Mouse (Mus musculus): ENCODE data around the gene Qk. TPM values are rescaled to one million over a fixed set of nuclear protein-coding genes. Genes with fewer than 3 reads are reported as not detected.

The Qk gene
- polyA plus RNA-seq, 1 experiment: 278 TPM

- Histone ChIP-seq H3K4me1 (ENCODE audit: control insufficient read depth, insufficient read depth, low read length) (no peaks in the 10 kb centered on the region), H3K4me3 (replicated peaks; ENCODE audit: insufficient read depth, low read depth, low read length) (no peak overlapping the region), H3K27me3 (ENCODE audit: control insufficient read depth, insufficient read depth, low read length) (no peaks in the 10 kb centered on the region), H3K27ac (ENCODE audit: insufficient read depth, low read length) (no peak overlapping the region)
- no peak for TF ChIP-seq POLR2A (IDR thresholded peaks at IDR 0.05; ENCODE audit: borderline replicate concordance, insufficient read depth, low read length)
- 99% methylated on average over 2 of the region's 2 CpGs for WGBS
- DNase-seq: no peak
Measured at GRCm38 (mm10) chr17:10236595-10236994, 83.1 kb downstream of the Qk start.

- H3K4me1 ChIP-seq (ENCODE audit: control insufficient read depth, insufficient read depth, low read length): no peaks in the 10 kb centered on the region
- H3K27me3 ChIP-seq (ENCODE audit: control insufficient read depth, insufficient read depth, low read length): no peaks in the 10 kb centered on the region
- TF ChIP-seq CTCF (IDR thresholded peaks at IDR 0.05; ENCODE audit: borderline replicate concordance, insufficient read depth, low read depth, low read length) (no peak), POLR2A (IDR thresholded peaks at IDR 0.05; ENCODE audit: borderline replicate concordance, insufficient read depth, low read length) (no peak)
- no peak overlapping the region for H3K27ac ChIP-seq (ENCODE audit: insufficient read depth, low read length)
- no peak overlapping the region for H3K4me3 ChIP-seq (replicated peaks; ENCODE audit: insufficient read depth, low read depth, low read length)
- DNase-seq: no peak
- WGBS: 79% methylated on average over 3 of the region's 3 CpGs
Measured at GRCm38 (mm10) chr17:10232406-10232805, 87.2 kb downstream of the Qk start.

DNA sequence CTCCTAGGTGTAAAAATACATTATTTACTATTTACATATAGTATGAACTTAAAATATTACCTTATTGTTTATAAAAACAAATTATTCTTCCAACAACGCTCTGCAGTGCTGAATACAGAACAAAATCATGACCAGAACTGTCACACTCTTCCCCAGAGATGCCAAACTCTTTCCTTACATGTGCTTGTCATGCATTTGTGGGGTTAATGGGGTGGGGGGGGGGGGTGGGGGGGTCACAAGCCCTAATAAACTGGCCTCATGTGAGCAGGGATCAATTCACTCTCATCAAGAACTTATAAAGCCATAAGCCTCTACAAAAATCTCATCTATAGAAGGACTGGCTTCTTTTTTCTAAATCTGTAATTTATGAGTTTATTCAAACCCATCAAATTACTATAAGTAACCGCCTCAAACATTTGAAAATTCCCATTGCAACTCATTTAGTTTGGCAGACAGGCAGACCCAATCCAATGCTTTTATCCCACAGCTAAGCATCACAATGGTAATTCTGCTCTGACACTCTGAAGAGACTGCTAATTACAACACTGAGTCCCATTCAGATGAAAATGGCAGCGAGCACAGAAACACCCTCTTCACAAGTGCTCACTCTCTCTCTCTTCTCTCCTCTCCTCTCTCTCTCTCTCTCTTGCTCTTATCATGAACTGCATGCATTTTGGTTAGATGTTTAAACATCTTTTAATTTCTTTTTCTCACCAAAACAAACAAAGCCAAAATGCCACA lies 91.7 kb downstream of the Qk start:
- no peak overlapping the region for H3K4me3 ChIP-seq (replicated peaks; ENCODE audit: insufficient read depth, low read depth, low read length)
- no peaks in the 10 kb centered on the region for H3K4me1 ChIP-seq (ENCODE audit: control insufficient read depth, insufficient read depth, low read length)
- TF ChIP-seq POLR2A (IDR thresholded peaks at IDR 0.05; ENCODE audit: borderline replicate concordance, insufficient read depth, low read length): no peak
- no peak for TF ChIP-seq CTCF (IDR thresholded peaks at IDR 0.05; ENCODE audit: borderline replicate concordance, insufficient read depth, low read depth, low read length)
- DNase-seq: no peak
- H3K27ac ChIP-seq (ENCODE audit: insufficient read depth, low read length): no peak overlapping the region
- WGBS: 66% methylated on average over 3 of the region's 3 CpGs
- H3K27me3 ChIP-seq (ENCODE audit: control insufficient read depth, insufficient read depth, low read length): no peaks in the 10 kb centered on the region

DNA sequence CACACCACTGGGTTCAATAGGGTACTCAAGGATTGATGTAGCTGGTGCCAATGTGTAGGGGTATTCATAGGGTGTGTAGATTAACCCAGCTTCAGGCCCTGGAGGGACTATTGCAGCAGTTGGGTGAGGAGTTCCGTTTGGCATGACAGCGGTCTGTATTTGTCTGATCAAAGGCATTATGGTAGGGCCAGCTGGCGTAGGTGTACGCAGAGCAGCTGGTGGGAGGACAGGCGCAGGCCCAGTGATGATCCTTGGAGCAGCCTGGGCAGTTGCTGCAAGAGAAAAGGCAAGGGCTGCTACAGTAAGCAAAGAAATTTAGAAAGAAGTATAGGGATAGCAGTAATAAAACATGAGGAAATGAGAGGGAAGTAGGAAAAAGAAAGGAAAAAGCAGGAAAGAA lies 103.5 kb downstream of the Qk start:
- TF ChIP-seq POLR2A (IDR thresholded peaks at IDR 0.05; ENCODE audit: borderline replicate concordance, insufficient read depth, low read length) (no peak), CTCF (IDR thresholded peaks at IDR 0.05; ENCODE audit: borderline replicate concordance, insufficient read depth, low read depth, low read length) (no peak)
- no peak overlapping the region for H3K4me3 ChIP-seq (replicated peaks; ENCODE audit: insufficient read depth, low read depth, low read length)
- 19% methylated on average over 5 of the region's 5 CpGs for WGBS
- peak in 1 of 2 experiments; percentile 16 for DNase-seq
- peaks cover 3% of the 10 kb centered on the region; the same call in 1 of the 2 replicates for H3K4me1 ChIP-seq (ENCODE audit: control insufficient read depth, insufficient read depth, low read length)
- no peaks in the 10 kb centered on the region for H3K27me3 ChIP-seq (ENCODE audit: control insufficient read depth, insufficient read depth, low read length)
- H3K27ac ChIP-seq (ENCODE audit: insufficient read depth, low read length): no peak overlapping the region

- DNase-seq: no peak
- WGBS: 31% methylated on average over 12 of the region's 12 CpGs
- H3K4me3 ChIP-seq (replicated peaks; ENCODE audit: insufficient read depth, low read depth, low read length): no peak overlapping the region
- no peaks in the 10 kb centered on the region for H3K27me3 ChIP-seq (ENCODE audit: control insufficient read depth, insufficient read depth, low read length)
- TF ChIP-seq POLR2A (IDR thresholded peaks at IDR 0.05; ENCODE audit: borderline replicate concordance, insufficient read depth, low read length): no peak
- no peak for TF ChIP-seq CTCF (IDR thresholded peaks at IDR 0.05; ENCODE audit: borderline replicate concordance, insufficient read depth, low read depth, low read length)
- H3K27ac ChIP-seq (ENCODE audit: insufficient read depth, low read length): no peak overlapping the region
- H3K4me1 ChIP-seq (ENCODE audit: control insufficient read depth, insufficient read depth, low read length): no peaks in the 10 kb centered on the region; the same call in 1 of the 2 replicates
Measured at GRCm38 (mm10) chr17:10209154-10209777, 110.4 kb downstream of the Qk start.

- H3K4me1 ChIP-seq (ENCODE audit: control insufficient read depth, insufficient read depth, low read length): no peaks in the 10 kb centered on the region
- H3K4me3 ChIP-seq (replicated peaks; ENCODE audit: insufficient read depth, low read depth, low read length): no peak overlapping the region
- no peak overlapping the region for H3K27ac ChIP-seq (ENCODE audit: insufficient read depth, low read length)
- WGBS: 63% methylated on average over 2 of the region's 2 CpGs
- TF ChIP-seq POLR2A (IDR thresholded peaks at IDR 0.05; ENCODE audit: borderline replicate concordance, insufficient read depth, low read length): no peak
- TF ChIP-seq CTCF (IDR thresholded peaks at IDR 0.05; ENCODE audit: borderline replicate concordance, insufficient read depth, low read depth, low read length): no peak
- no peak for DNase-seq
- H3K27me3 ChIP-seq (ENCODE audit: control insufficient read depth, insufficient read depth, low read length): no peaks in the 10 kb centered on the region
Measured at GRCm38 (mm10) chr17:10198662-10199061, 121.0 kb downstream of the Qk start.

- DNase-seq: no peak
- Histone ChIP-seq H3K27ac (ENCODE audit: insufficient read depth, low read length) (no peak overlapping the region), H3K27me3 (ENCODE audit: control insufficient read depth, insufficient read depth, low read length) (no peaks in the 10 kb centered on the region), H3K4me1 (ENCODE audit: control insufficient read depth, insufficient read depth, low read length) (no peaks in the 10 kb centered on the region), H3K4me3 (replicated peaks; ENCODE audit: insufficient read depth, low read depth, low read length) (no peak overlapping the region)
- 92% methylated on average over 3 of the region's 3 CpGs for WGBS
- TF ChIP-seq CTCF (IDR thresholded peaks at IDR 0.05; ENCODE audit: borderline replicate concordance, insufficient read depth, low read depth, low read length) (no peak), POLR2A (IDR thresholded peaks at IDR 0.05; ENCODE audit: borderline replicate concordance, insufficient read depth, low read length) (no peak)
Measured at GRCm38 (mm10) chr17:10198231-10198630, 121.4 kb downstream of the Qk start.

- Histone ChIP-seq H3K4me3 (replicated peaks; ENCODE audit: insufficient read depth, low read depth, low read length) (no peak overlapping the region), H3K27ac (ENCODE audit: insufficient read depth, low read length) (no peak overlapping the region), H3K4me1 (ENCODE audit: control insufficient read depth, insufficient read depth, low read length) (no peaks in the 10 kb centered on the region), H3K27me3 (ENCODE audit: control insufficient read depth, insufficient read depth, low read length) (no peaks in the 10 kb centered on the region)
- TF ChIP-seq CTCF (IDR thresholded peaks at IDR 0.05; ENCODE audit: borderline replicate concordance, insufficient read depth, low read depth, low read length): no peak
- TF ChIP-seq POLR2A (IDR thresholded peaks at IDR 0.05; ENCODE audit: borderline replicate concordance, insufficient read depth, low read length): no peak
- DNase-seq: no peak
- WGBS: 96% methylated on average over 6 of the region's 6 CpGs
Measured at GRCm38 (mm10) chr17:10195703-10196102, 124.0 kb downstream of the Qk start.

Measured in cerebellum, adult 2 months (tissue).